Mouse (Mus musculus) fat pad, adult 2 months (tissue): ENCODE data around the gene S1pr1.

ENCODE experiments used
- DNase-seq: peaks from one replicate; pipeline ENCODE4 v3.0.0-alpha.2; 2011; ENCODE audit warnings: low read depth, low spot score; ENCODE audit errors: extremely low read depth

S1pr1 gene

GRCm38 (mm10) chr3:115712808-115713200 is 2.1 kb downstream of the S1pr1 start:
- DNase-seq: no peak

GRCm38 (mm10) chr3:115711924-115712807 is 2.7 kb downstream of the S1pr1 start:
- no peak for DNase-seq

DNA sequence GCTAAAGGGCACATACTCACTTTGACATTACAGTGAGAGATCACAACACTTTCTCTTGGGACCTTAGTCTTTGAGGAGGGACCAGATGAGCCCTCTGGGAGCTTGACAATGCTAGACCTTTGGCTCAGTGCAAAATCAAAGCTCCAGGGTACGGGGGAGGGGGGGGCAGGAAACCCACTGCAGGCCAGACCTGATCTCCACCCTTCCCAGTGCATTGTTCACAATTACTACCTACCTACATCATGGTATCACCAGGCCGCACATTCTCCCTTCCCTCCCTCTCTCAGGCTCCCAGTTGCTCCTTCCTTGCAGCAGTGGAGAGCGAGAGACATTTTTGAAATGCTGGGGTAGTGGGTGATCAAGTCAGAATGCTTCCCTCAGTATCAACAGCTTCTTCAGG is 3.5 kb downstream of the S1pr1 start:
- DNase-seq: no peak

DNA sequence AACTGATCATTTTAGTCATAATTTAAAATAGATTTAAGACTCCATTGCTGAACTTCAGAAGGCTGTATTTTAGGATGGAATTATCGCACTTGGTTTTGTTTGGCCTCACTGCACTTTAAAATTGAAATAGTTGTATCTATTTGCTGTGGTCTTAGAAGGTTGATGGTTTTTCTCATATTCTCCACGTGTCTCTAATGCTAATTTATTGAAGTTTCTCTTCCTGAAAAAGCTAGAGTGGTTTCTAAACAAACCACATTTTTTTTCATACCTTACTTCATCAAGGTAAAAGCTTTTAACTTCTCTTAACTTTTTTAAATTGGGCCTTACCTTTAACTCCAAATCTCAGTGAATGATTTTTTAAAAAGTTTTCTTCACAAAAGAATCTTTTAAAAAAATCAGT is 4.8 kb downstream of the S1pr1 start:
- DNase-seq: no peak

DNA sequence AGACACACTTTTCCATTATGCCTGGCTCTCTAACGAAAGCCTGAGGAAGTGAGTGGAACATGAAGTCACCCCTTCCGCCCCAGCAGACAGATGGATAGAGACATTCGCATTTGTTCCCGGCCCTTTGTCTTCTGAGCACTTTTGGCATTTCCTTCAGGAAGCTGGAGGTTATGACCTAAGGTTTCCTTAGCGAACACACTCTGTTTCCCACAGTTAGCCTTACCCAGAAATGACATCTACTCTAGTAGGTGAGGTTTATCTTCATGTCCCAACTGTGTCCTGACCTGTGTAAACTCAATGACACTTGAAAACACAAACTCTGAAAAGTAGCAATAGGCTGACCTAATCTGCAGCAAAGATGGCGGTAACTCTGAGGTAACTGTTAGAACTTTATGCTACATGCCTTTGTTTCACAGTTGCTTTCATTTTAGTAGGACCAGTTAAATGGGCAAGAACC is 5.7 kb downstream of the S1pr1 start:
- DNase-seq: no peak

- DNase-seq: no peak
These were observed 8.1 kb downstream of the S1pr1 start for GRCm38 (mm10) chr3:115706736-115707135.

DNA sequence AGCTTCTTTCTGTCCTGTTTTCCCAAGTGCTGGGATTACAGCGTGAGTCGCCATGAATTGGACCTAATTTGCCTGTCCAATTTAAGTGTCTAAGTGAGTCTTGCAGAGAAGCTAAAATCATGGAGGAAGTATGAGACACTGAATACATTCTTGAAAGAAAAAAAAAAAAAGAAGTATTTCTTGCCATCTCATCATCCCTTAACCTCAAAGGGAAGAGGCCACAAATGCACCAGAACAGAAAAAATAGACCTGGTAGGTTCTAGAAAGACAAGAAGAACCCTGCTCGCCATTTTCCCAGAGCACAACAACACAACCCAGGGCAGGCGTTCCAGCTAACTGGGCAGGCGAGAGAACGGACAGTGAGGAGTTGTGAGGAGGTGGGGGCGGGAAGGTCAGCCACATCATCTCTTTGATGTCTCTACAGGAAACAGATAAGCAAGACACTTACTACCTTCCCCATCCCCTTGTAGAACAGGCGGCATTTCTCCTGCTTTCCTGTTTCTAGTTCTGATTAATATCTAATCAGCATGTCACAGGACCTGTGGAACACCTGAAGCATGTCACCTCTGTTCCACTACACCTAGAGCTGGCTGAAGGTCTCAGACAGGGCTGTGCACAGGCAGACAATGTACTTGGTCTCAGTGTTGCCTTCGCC is 10.5 kb downstream of the S1pr1 start:
- DNase-seq: no peak

GRCm38 (mm10) chr3:115703720-115704119 is 11.2 kb downstream of the S1pr1 start:
- DNase-seq: no peak

DNA sequence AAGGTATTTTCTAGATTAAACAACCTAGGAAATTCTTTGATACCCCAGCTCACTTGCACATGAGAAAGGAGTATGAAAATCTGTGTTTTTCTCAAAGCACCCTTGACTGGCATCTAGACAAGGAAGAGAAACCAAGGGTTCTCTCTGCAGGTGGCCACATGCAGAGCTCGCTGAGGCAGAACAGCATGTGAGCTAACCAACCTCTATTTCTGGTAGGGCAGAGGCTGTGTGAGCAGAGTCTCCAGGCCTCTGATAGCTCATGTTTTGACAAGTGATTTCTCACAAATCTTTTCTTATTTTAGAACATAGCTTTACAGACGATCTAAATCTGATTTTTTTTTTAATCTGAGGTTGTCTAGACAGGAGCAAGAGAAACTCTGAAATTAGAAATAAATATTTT is 12.8 kb downstream of the S1pr1 start:
- DNase-seq: no peak

DNA sequence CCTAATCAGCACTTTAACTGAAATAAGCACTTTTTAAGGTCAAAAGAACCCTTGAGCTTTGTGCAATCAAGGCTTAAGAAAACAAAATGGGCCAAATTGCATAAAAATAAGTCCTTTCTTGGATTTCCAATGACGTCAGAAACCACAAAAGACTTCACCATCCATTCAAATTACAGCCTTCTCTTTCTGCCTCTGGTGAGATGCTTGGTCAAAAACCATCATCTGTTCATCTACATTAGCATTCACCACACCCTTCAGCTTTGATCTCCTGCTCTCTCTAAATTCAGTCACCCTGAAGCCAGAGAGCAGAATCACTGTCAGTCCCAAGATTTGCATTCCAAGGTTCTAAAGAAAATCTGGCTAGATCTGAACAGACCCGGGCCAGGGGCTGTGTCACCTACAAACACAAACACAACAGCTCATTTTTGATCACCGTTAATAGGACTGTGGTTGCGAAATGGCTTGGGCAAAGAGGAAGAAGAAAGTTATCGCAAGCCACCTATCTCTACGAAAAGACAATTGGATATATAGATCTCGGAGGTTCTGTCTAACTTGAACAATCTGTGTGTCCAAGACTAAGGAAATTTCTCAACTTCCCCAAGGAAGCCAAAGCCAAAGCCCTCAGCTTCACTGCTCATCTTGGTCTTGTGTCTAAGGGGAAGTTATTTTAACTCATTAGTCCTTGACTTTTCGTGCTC is 19.5 kb downstream of the S1pr1 start:
- no peak for DNase-seq

DNA sequence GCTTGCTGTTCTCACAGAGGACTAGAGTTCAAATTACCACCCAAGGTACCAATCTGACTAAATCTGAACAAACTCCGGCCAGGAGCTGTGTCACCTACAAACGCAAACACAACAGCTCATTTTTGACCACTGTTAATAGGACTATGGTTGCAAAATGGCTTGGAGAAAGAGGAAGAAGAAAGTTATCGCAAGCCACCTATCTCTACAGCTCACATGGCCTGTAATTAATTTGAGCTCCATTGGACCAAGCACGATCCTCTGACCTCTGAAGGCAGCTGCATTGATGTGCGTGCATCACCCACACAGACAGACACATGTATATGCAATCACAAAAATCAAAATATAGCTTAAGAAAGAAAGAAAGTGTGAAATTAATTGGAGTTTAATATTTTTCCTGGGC is 20.7 kb downstream of the S1pr1 start:
- DNase-seq: no peak

DNA sequence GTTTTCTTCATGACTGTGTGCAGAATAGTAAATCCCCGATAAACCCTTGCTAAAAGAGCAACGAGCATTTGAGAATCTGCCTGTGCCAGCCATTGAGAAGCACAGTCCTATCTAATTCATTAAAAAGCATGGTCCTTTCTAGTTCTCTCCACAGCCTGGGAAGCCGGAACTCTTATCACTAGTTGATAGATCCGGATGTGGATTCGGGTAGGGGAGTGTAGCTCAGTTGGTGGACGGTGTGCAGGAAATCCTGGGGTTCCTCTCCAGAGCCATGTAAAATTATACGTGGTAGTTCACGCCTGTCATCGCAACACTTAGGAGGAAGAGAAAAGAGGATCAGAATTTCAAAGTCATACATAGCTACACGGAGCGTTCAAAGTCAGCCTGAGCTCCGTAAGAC is 21.5 kb downstream of the S1pr1 start:
- DNase-seq: no peak

GRCm38 (mm10) chr3:115692857-115693256 is 22.0 kb downstream of the S1pr1 start:
- no peak for DNase-seq

DNA sequence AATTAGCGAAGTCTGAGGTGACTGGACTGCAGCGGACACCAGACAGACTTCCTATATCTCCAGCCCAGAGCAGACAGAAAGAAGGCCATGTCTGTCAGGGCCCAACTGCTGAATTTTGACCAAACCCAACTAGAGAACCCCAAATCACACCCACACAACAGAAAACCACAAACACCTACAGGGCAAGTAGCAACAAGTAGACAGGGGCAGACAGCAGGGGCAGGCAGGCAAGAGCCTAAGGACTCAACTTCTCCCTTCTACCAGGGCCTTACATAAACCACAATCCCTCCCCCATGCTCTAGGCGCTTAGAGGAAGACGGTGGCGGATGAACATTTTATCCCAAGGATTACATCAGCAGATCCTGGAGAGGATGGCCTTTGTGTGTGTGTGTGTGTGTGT is 22.5 kb downstream of the S1pr1 start:
- no peak for DNase-seq

DNA sequence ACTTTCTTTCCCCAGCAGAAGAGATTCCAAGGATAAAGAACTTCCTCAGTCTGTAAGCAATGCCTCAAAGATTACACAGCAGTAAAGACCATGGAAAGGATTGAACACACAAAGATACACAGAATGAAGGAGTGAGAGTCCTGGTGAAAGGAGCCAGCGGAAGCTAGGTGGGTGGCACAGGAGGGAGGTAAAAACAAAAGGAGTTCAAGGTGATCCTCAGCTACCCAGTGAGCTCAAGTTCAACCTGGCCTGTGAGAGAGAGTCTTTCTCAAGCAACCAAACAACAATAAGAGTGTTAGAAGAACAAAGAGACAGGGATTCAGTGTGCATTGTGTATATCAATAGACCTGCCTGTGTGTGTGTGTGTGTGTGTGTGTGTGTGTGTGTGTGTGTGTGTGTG is 25.0 kb downstream of the S1pr1 start:
- no peak for DNase-seq

GRCm38 (mm10) chr3:115689352-115689751 is 25.5 kb downstream of the S1pr1 start:
- DNase-seq: no peak

GRCm38 (mm10) chr3:115687821-115688220 is 27.1 kb downstream of the S1pr1 start:
- no peak for DNase-seq

DNA sequence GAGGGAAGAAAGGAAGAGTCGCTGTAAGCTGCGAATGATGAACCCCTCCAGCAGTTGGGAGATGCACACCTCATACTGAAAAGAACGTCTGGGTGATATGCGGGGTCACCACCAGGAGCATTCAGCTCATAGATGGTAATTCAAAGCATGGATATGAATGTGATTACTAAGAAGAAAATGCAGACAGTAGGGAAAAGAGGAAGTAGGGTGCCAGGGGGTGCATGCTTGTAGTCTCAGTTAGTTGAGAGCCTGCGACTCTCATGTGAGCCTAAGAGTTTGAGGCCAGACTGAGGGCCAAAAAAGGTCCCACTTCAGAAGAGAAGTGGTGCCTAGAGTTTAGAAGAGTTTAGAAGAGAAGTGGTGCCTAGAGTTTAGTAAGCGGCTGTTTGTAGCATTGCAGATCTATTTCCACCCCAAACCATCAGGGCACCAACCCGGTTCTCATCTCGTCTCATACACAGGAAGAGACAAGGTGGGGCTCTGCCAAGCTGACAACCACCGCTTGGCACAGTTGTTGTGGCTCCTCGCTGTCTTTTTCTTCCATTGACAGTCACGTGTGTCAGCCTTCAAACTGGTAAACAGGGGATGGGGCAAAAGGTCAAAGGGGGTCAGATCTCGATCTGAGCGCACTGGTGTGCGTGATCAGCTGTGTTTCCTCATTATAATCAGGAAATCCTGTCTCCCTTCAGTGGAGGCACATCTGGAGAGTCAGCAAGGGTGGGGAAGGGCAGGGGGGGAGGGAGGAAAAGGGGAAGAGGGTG is 32.4 kb downstream of the S1pr1 start:
- no peak for DNase-seq

GRCm38 (mm10) chr3:115681184-115681583 is 33.7 kb downstream of the S1pr1 start:
- no peak for DNase-seq

DNA sequence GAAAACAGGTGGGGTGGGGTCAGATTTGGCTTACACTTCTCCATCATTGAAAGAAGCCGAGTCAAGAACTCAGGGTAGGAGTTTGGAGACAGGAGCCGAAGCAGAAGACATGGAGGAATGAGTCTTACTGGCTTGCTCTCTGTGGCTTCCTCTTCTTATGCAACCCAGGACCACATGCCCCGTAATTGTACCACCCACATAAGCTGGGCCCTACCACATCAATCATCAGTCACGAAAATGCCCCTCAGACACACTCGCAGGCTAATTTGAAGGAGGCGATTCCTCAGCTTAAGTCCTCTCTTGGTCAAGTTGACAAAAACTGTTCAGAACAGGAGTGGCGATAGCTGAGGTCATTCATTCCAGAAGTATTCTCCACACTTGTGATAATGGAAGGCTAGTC is 35.9 kb downstream of the S1pr1 start:
- no peak for DNase-seq
